Mouse (Mus musculus) hindbrain, embryonic 15.5 days (tissue): ENCODE data around the gene Peli1. TPM values are rescaled to one million over a fixed set of nuclear protein-coding genes. Genes with fewer than 3 reads are reported as not detected.
"Not testable (repeated sequence)": the region's sequence is repeated elsewhere in the genome, so short reads cannot be mapped to it uniquely, and the experiment has no call there.

Experiments used
- ATAC-seq: fragments of 200-750 bp; cut with Nextera tagmentation; 2 replicates; pipeline ENCODE4 v1.8.0; 2017; ENCODE audit warnings: low read depth, moderate number of reproducible peaks, moderate TSS enrichment; ENCODE audit not compliant: low FRiP score
- H3K27ac ChIP-seq: fragments of 300-500 bp; sonication (generic); replicated peaks from 2 replicates; pipeline ENCODE4 v1.5.1; 2015; ENCODE audit warnings: mild to moderate bottlenecking, inconsistent platforms
- H3K27me3 ChIP-seq: fragments of 300-500 bp; sonication (generic); 2 replicates; pipeline ENCODE4 v1.6.1; 2015; ENCODE audit warnings: control low read depth, inconsistent platforms
- H3K36me3 ChIP-seq: fragments of 300-500 bp; sonication (generic); 2 replicates; pipeline ENCODE4 v1.6.1; 2015; ENCODE audit warnings: control low read depth, inconsistent platforms
- H3K4me1 ChIP-seq: fragments of 300-500 bp; sonication (generic); replicated peaks from 2 replicates; pipeline ENCODE4 v1.6.1; 2015; ENCODE audit warnings: control low read depth, inconsistent platforms
- H3K4me2 ChIP-seq: fragments of 300-500 bp; sonication (generic); 2 replicates; pipeline ENCODE4 v1.6.1; 2015; ENCODE audit warnings: moderate library complexity, mild to moderate bottlenecking, inconsistent platforms
- H3K4me3 ChIP-seq: fragments of 300-500 bp; sonication (generic); 2 replicates; pipeline ENCODE4 v1.5.1; 2015; ENCODE audit warnings: mild to moderate bottlenecking, inconsistent platforms
- H3K9ac ChIP-seq: fragments of 300-500 bp; sonication (generic); 2 replicates; pipeline ENCODE4 v1.6.1; 2015; ENCODE audit warnings: inconsistent platforms
- H3K9me3 ChIP-seq: fragments of 300-500 bp; sonication (generic); 2 replicates; pipeline ENCODE4 v1.6.1; 2016; ENCODE audit warnings: control low read depth, inconsistent platforms
- WGBS: fragments of 180-500 bp; shearing (Covaris S2); methylation state at CpG from one replicate; pipeline ENCODE4 v1.1.7; 2015; 5-methylcytosine and 5-hydroxymethylcytosine counted together
- polyA plus RNA-seq: library from polyadenylated mRNA; unstranded; fragments of >200 nt; fragmentation: Nextera tagmentation; extraction: Ambion mirVana; gene quantifications from 2 replicates; pipeline ENCODE4 v1.2.1, GENCODE M21; 2015

The Peli1 gene
- polyA plus RNA-seq, 1 experiment from 2014 or later: 67.0 TPM

- 3% methylated on average over 5 of the region's 5 CpGs for WGBS
- Histone ChIP-seq H3K4me1 (peaks cover 15% of the 10 kb centered on the region), H3K4me3 (no peak overlapping the region), H3K27me3 (no peaks in the 10 kb centered on the region), H3K27ac (no peak overlapping the region), H3K4me2 (no peak overlapping the region), H3K36me3 (no peaks in the 10 kb centered on the region), H3K9ac (no peak overlapping the region), H3K9me3 (no peaks in the 10 kb centered on the region)
- ATAC-seq: peak; percentile 35; the same call in 1 of the 2 replicates
These were observed 72.6 kb downstream of the Peli1 start for GRCm38 (mm10) chr11:21163673-21164072.

- H3K27me3 ChIP-seq: no peaks in the 10 kb centered on the region
- WGBS: 59% methylated on average over 8 of the region's 8 CpGs
- H3K4me3 ChIP-seq: no peak overlapping the region
- H3K4me2 ChIP-seq: no peak overlapping the region
- H3K9ac ChIP-seq: no peak overlapping the region
- H3K27ac ChIP-seq: no peak overlapping the region
- ATAC-seq: no peak
- no peaks in the 10 kb centered on the region for H3K9me3 ChIP-seq
- peaks cover 15% of the 10 kb centered on the region for H3K4me1 ChIP-seq
- H3K36me3 ChIP-seq: no peaks in the 10 kb centered on the region
These were observed 73.4 kb downstream of the Peli1 start for GRCm38 (mm10) chr11:21164312-21164993.

- Histone ChIP-seq H3K27me3 (no peaks in the 10 kb centered on the region), H3K4me1 (peaks cover 15% of the 10 kb centered on the region), H3K36me3 (no peaks in the 10 kb centered on the region), H3K9me3 (no peaks in the 10 kb centered on the region), H3K4me2 (no peak overlapping the region), H3K4me3 (no peak overlapping the region), H3K9ac (no peak overlapping the region), H3K27ac (no peak overlapping the region)
- WGBS: 68% methylated on average over 4 of the region's 4 CpGs
- no peak for ATAC-seq
These were observed 74.0 kb downstream of the Peli1 start for GRCm38 (mm10) chr11:21164994-21165560.

GRCm38 (mm10) chr11:21166495-21167096, 75.5 kb downstream of the Peli1 start:
- H3K4me3 ChIP-seq: no peak overlapping the region
- no peak overlapping the region for H3K27ac ChIP-seq
- H3K36me3 ChIP-seq: no peaks in the 10 kb centered on the region
- WGBS: 97% methylated on average over 2 of the region's 2 CpGs
- no peak for ATAC-seq
- peaks cover 15% of the 10 kb centered on the region for H3K4me1 ChIP-seq
- no peak overlapping the region for H3K4me2 ChIP-seq
- no peaks in the 10 kb centered on the region for H3K9me3 ChIP-seq
- no peaks in the 10 kb centered on the region for H3K27me3 ChIP-seq
- H3K9ac ChIP-seq: no peak overlapping the region

GRCm38 (mm10) chr11:21168828-21169607, 77.9 kb downstream of the Peli1 start:
- Histone ChIP-seq H3K9me3 (no peaks in the 10 kb centered on the region), H3K27me3 (no peaks in the 10 kb centered on the region), H3K4me1 (peaks cover 9% of the 10 kb centered on the region), H3K4me3 (no peak overlapping the region), H3K36me3 (no peaks in the 10 kb centered on the region), H3K27ac (no peak overlapping the region), H3K9ac (no peak overlapping the region), H3K4me2 (no peak overlapping the region)
- no peak for ATAC-seq
- 20% methylated on average over 6 of the region's 6 CpGs for WGBS

- not testable (repeated sequence) for H3K4me3 ChIP-seq, H3K27me3 ChIP-seq, H3K4me2 ChIP-seq, ATAC-seq, H3K9me3 ChIP-seq, H3K27ac ChIP-seq, H3K9ac ChIP-seq, H3K4me1 ChIP-seq, H3K36me3 ChIP-seq
- WGBS: 82% methylated on average over 1 of the region's 1 CpGs
These were observed 78.4 kb downstream of the Peli1 start for GRCm38 (mm10) chr11:21169608-21169860.

GRCm38 (mm10) chr11:21172281-21172680, 81.2 kb downstream of the Peli1 start:
- no peaks in the 10 kb centered on the region for H3K27me3 ChIP-seq
- H3K4me1 ChIP-seq: no peaks in the 10 kb centered on the region
- H3K36me3 ChIP-seq: no peaks in the 10 kb centered on the region
- no peak overlapping the region for H3K4me2 ChIP-seq
- ATAC-seq: no peak
- H3K9ac ChIP-seq: no peak overlapping the region
- H3K9me3 ChIP-seq: no peaks in the 10 kb centered on the region
- H3K27ac ChIP-seq: no peak overlapping the region
- H3K4me3 ChIP-seq: no peak overlapping the region
- WGBS: 96% methylated on average over 3 of the region's 3 CpGs

GRCm38 (mm10) chr11:21173926-21174325, 82.8 kb downstream of the Peli1 start:
- Histone ChIP-seq H3K27ac (no peak overlapping the region; the same call in 1 of the 2 replicates), H3K9me3 (no peaks in the 10 kb centered on the region), H3K4me3 (no peak overlapping the region), H3K36me3 (no peaks in the 10 kb centered on the region), H3K4me1 (no peaks in the 10 kb centered on the region), H3K9ac (no peak overlapping the region), H3K27me3 (no peaks in the 10 kb centered on the region), H3K4me2 (no peak overlapping the region)
- WGBS: 97% methylated on average over 6 of the region's 6 CpGs
- no peak for ATAC-seq

- 64% methylated on average over 5 of the region's 5 CpGs for WGBS
- Histone ChIP-seq H3K27ac (no peak overlapping the region), H3K4me1 (no peaks in the 10 kb centered on the region), H3K27me3 (no peaks in the 10 kb centered on the region), H3K4me2 (no peak overlapping the region), H3K4me3 (no peak overlapping the region), H3K9me3 (no peaks in the 10 kb centered on the region), H3K36me3 (no peaks in the 10 kb centered on the region), H3K9ac (no peak overlapping the region)
- ATAC-seq: no peak
These were observed 83.3 kb downstream of the Peli1 start for GRCm38 (mm10) chr11:21174396-21174795.

GRCm38 (mm10) chr11:21175063-21175462, 84.0 kb downstream of the Peli1 start:
- H3K4me1 ChIP-seq: no peaks in the 10 kb centered on the region
- ATAC-seq: no peak
- H3K27ac ChIP-seq: no peak overlapping the region
- no peaks in the 10 kb centered on the region for H3K9me3 ChIP-seq
- whole genome bisulfite sequencing: 82% methylated on average over 7 of the region's 7 CpGs
- no peak overlapping the region for H3K4me3 ChIP-seq
- no peak overlapping the region for H3K4me2 ChIP-seq
- no peak overlapping the region for H3K9ac ChIP-seq
- H3K27me3 ChIP-seq: no peaks in the 10 kb centered on the region
- H3K36me3 ChIP-seq: no peaks in the 10 kb centered on the region

GRCm38 (mm10) chr11:21176491-21176890, 85.4 kb downstream of the Peli1 start:
- Histone ChIP-seq H3K9me3 (no peaks in the 10 kb centered on the region), H3K27me3 (no peaks in the 10 kb centered on the region), H3K4me3 (no peak overlapping the region), H3K36me3 (no peaks in the 10 kb centered on the region), H3K9ac (no peak overlapping the region), H3K4me2 (no peak overlapping the region), H3K27ac (no peak overlapping the region), H3K4me1 (no peaks in the 10 kb centered on the region)
- ATAC-seq: no peak

- no peak for ATAC-seq
- Histone ChIP-seq H3K4me2 (no peak overlapping the region), H3K27me3 (no peaks in the 10 kb centered on the region), H3K4me3 (no peak overlapping the region), H3K9me3 (no peaks in the 10 kb centered on the region), H3K9ac (no peak overlapping the region), H3K36me3 (no peaks in the 10 kb centered on the region), H3K4me1 (no peaks in the 10 kb centered on the region), H3K27ac (no peak overlapping the region)
- WGBS: 64% methylated on average over 4 of the region's 4 CpGs
These were observed 87.3 kb downstream of the Peli1 start for GRCm38 (mm10) chr11:21178343-21178742.
